Mouse (Mus musculus) MEL (cell line): Measurements from ENCODE around the gene Rps6kc1. TPM values are rescaled to one million over a fixed set of nuclear protein-coding genes. Genes with fewer than 3 reads are reported as not detected.

Source experiments
- DNase-seq: peaks from one replicate; pipeline ENCODE4 v3.0.0; 2011; ENCODE audit warnings: low read depth, low spot score
- H3K27ac ChIP-seq: 2 replicates; pipeline ENCODE4 v1.5.1; 2012; ENCODE audit warnings: low read depth, mild to moderate bottlenecking, control low read depth, low read length, moderate library complexity; ENCODE audit not compliant: control insufficient read depth
- H3K27me3 ChIP-seq, 2 experiments: fragments of 150-350 bp in 1 of 2; sonication (generic) in 1 of 2; 2 replicates each; pipeline ENCODE4 v1.6.1; 2012; ENCODE audit warnings: low read length in 2 of 2, mild to moderate bottlenecking in 2 of 2, improper control_type of control experiment in 1 of 2, moderate library complexity in 1 of 2; ENCODE audit not compliant: insufficient read depth in 2 of 2, control insufficient read depth in 1 of 2
- H3K36me3 ChIP-seq, 2 experiments: 2 replicates each; pipeline ENCODE4 v1.6.1; 2012 to 2014; ENCODE audit warnings: low read length in 2 of 2, improper control_type of control experiment in 1 of 2, inconsistent platforms in 1 of 2, mild to moderate bottlenecking in 1 of 2; ENCODE audit not compliant: insufficient read depth in 2 of 2, control insufficient read depth in 1 of 2
- H3K4me1 ChIP-seq, 2 experiments: fragments of 150-350 bp in 1 of 2; sonication (generic) in 1 of 2; 2 replicates each; pipeline ENCODE4 v1.6.1; 2012; ENCODE audit warnings: low read length in 2 of 2, improper control_type of control experiment in 1 of 2, mild to moderate bottlenecking in 1 of 2; ENCODE audit not compliant: insufficient read depth in 2 of 2, control insufficient read depth in 1 of 2
- H3K4me3 ChIP-seq, 2 experiments: fragments of 150-350 bp in 1 of 2; sonication (generic) in 1 of 2; 2 replicates each; pipeline ENCODE4 v1.5.1; 2012; ENCODE audit warnings: low read depth in 2 of 2, low read length in 2 of 2, mild to moderate bottlenecking in 2 of 2, moderate library complexity in 2 of 2, control low read depth in 1 of 2, improper control_type of control experiment in 1 of 2; ENCODE audit not compliant: control insufficient read depth in 1 of 2, insufficient read depth in 1 of 2
- H3K79me2 ChIP-seq: 2 replicates; pipeline ENCODE4 v1.6.1; 2012; ENCODE audit warnings: mild to moderate bottlenecking, low read length, moderate library complexity; ENCODE audit not compliant: control insufficient read depth, poor library complexity, insufficient read depth
- H3K9ac ChIP-seq: 2 replicates; pipeline ENCODE4 v1.6.1; 2012; ENCODE audit warnings: low read depth, mild to moderate bottlenecking, control low read depth, low read length, moderate library complexity; ENCODE audit not compliant: control insufficient read depth, poor library complexity, severe bottlenecking
- H3K9me3 ChIP-seq: fragments of 150-350 bp; sonication (generic); replicated peaks from 2 replicates; pipeline ENCODE4 v1.6.1; 2012; ENCODE audit warnings: mild to moderate bottlenecking, low read length, improper control_type of control experiment, moderate library complexity; ENCODE audit not compliant: insufficient read depth
- BHLHE40 ChIP-seq: IDR thresholded peaks from 2 replicates; pipeline ENCODE4 v1.6.1; 2012; ENCODE audit warnings: low read depth, mild to moderate bottlenecking, inconsistent platforms, low read length, improper control_type of control experiment, borderline replicate concordance
- CHD1 ChIP-seq: IDR thresholded peaks from 2 replicates; pipeline ENCODE4 v1.6.1; 2012; ENCODE audit warnings: low read depth, mild to moderate bottlenecking, inconsistent platforms, low read length, improper control_type of control experiment
- E2F4 ChIP-seq: IDR thresholded peaks from 2 replicates; pipeline ENCODE4 v1.6.1; 2011; ENCODE audit warnings: low read depth, low read length, improper control_type of control experiment, borderline replicate concordance
- ELF1 ChIP-seq: IDR thresholded peaks from 2 replicates; pipeline ENCODE4 v1.6.1; 2014; ENCODE audit warnings: low read depth, mild to moderate bottlenecking, inconsistent platforms, low read length, improper control_type of control experiment, moderate library complexity
- EP300 ChIP-seq, 2 experiments: IDR thresholded peaks; 2 replicates each; pipeline ENCODE4 v1.6.1; 2011; ENCODE audit warnings: improper control_type of control experiment in 2 of 2, low read length in 2 of 2, low read depth in 1 of 2, mild to moderate bottlenecking in 1 of 2
- ETS1 ChIP-seq: IDR thresholded peaks from 2 replicates; pipeline ENCODE4 v1.6.1; 2012; ENCODE audit warnings: low read depth, mild to moderate bottlenecking, inconsistent platforms, low read length, improper control_type of control experiment, moderate library complexity
- HCFC1 ChIP-seq: IDR thresholded peaks from 2 replicates; pipeline ENCODE4 v1.6.1; 2012; ENCODE audit warnings: low read depth, mild to moderate bottlenecking, inconsistent platforms, low read length, improper control_type of control experiment, moderate library complexity
- KAT2A ChIP-seq: conservative IDR thresholded peaks from 2 replicates; pipeline ENCODE4 v1.6.1; 2012; ENCODE audit warnings: low read depth, low read length, improper control_type of control experiment, inconsistent platforms
- MAFK ChIP-seq: IDR thresholded peaks from 2 replicates; pipeline ENCODE4 v1.6.1; 2011; ENCODE audit warnings: low read depth, mild to moderate bottlenecking, low read length, improper control_type of control experiment, borderline replicate concordance
- MAZ ChIP-seq: IDR thresholded peaks from 2 replicates; pipeline ENCODE4 v1.6.1; 2012; ENCODE audit warnings: low read depth, mild to moderate bottlenecking, inconsistent platforms, low read length, improper control_type of control experiment
- MYC ChIP-seq: IDR thresholded peaks from 2 replicates; pipeline ENCODE4 v1.6.1; 2011; ENCODE audit warnings: low read depth, mild to moderate bottlenecking, low read length, improper control_type of control experiment, moderate library complexity
- NELFE ChIP-seq: IDR thresholded peaks from 2 replicates; pipeline ENCODE4 v1.6.1; 2011; ENCODE audit warnings: low read depth, low read length, improper control_type of control experiment
- NRF1 ChIP-seq: IDR thresholded peaks from 2 replicates; pipeline ENCODE4 v1.6.1; 2014; ENCODE audit warnings: low read depth, mild to moderate bottlenecking, inconsistent platforms, low read length, improper control_type of control experiment, moderate library complexity; ENCODE audit not compliant: poor library complexity, insufficient read depth, severe bottlenecking
- POLR2AphosphoS5 ChIP-seq: IDR thresholded peaks from 2 replicates; pipeline ENCODE4 v1.6.1; 2012; ENCODE audit warnings: low read depth, borderline replicate concordance, mild to moderate bottlenecking, inconsistent platforms, low read length, moderate library complexity, mixed read lengths
- RAD21 ChIP-seq: IDR thresholded peaks from 2 replicates; pipeline ENCODE4 v1.6.1; 2011; ENCODE audit warnings: mild to moderate bottlenecking, low read depth, low read length, improper control_type of control experiment
- SIN3A ChIP-seq: IDR thresholded peaks from 2 replicates; pipeline ENCODE4 v1.6.1; 2012; ENCODE audit warnings: low read length, improper control_type of control experiment, inconsistent platforms
- TAL1 ChIP-seq: IDR thresholded peaks from 2 replicates; pipeline ENCODE4 v1.6.1; 2012; ENCODE audit warnings: mild to moderate bottlenecking, inconsistent platforms, low read length, moderate library complexity, mixed read lengths
- UBTF ChIP-seq: IDR thresholded peaks from 2 replicates; pipeline ENCODE4 v1.6.1; 2012; ENCODE audit warnings: low read depth, mild to moderate bottlenecking, inconsistent platforms, low read length, improper control_type of control experiment, moderate library complexity, borderline replicate concordance; ENCODE audit not compliant: insufficient read depth
- USF1 ChIP-seq: IDR thresholded peaks from 2 replicates; pipeline ENCODE4 v1.6.1; 2014; ENCODE audit warnings: low read depth, mild to moderate bottlenecking, inconsistent platforms, low read length, improper control_type of control experiment, moderate library complexity
- USF2 ChIP-seq, 2 experiments: IDR thresholded peaks; 2 replicates each; pipeline ENCODE4 v1.6.1; 2011 to 2012; ENCODE audit warnings: improper control_type of control experiment in 2 of 2, low read length in 2 of 2, borderline replicate concordance in 1 of 2, inconsistent platforms in 1 of 2, low read depth in 1 of 2, mild to moderate bottlenecking in 1 of 2; ENCODE audit not compliant: insufficient read depth in 1 of 2
- ZC3H11A ChIP-seq: IDR thresholded peaks from 2 replicates; pipeline ENCODE4 v1.6.1; 2012; ENCODE audit warnings: low read depth, mild to moderate bottlenecking, inconsistent platforms, low read length, improper control_type of control experiment
- ZKSCAN1 ChIP-seq: IDR thresholded peaks from 2 replicates; pipeline ENCODE4 v1.6.1; 2012; ENCODE audit warnings: low read depth, mild to moderate bottlenecking, inconsistent platforms, low read length, improper control_type of control experiment, moderate library complexity
- ZNF384 ChIP-seq: IDR thresholded peaks from 2 replicates; pipeline ENCODE4 v1.6.1; 2012; ENCODE audit warnings: low read depth, mild to moderate bottlenecking, inconsistent platforms, low read length, improper control_type of control experiment
- polyA plus RNA-seq, 2 experiments: library from polyadenylated mRNA; stranded (reverse) in 1 of 2; unstranded in 1 of 2; fragments of >175 nt in 1 of 2; fragments of >200 nt in 1 of 2; gene quantifications; 2 replicates each; pipeline versions ENCODE4 v1.2.1 to v1.2.4; 2012; ENCODE audit warnings: low replicate concordance in 2 of 2, low read depth in 1 of 2; ENCODE audit not compliant: insufficient read length in 2 of 2, insufficient read depth in 1 of 2, missing spikeins in 1 of 2
- total RNA-seq: library from RNA; depleted of rRNA; stranded (reverse); fragments of 300-350 nt; gene quantifications from 2 replicates; pipeline ENCODE4 v1.2.3, GENCODE M21; 2012

Gene Rps6kc1
- total and polyA plus RNA-seq, 3 experiments = 26.2 to 26.5 TPM; not detected in 1

GRCm38 (mm10) chr1:190846074-190846730 lies 65.4 kb downstream of the Rps6kc1 start:
- TF ChIP-seq USF1 = no peak
- TF ChIP-seq ETS1 = no peak
- TF ChIP-seq ZNF384 = no peak
- no peak for TF ChIP-seq KAT2A
- no peak for TF ChIP-seq CHD1
- no peak for TF ChIP-seq E2F4
- TF ChIP-seq ZKSCAN1 = no peak
- TF ChIP-seq MAFK = no peak
- TF ChIP-seq TAL1 = no peak
- no peak for TF ChIP-seq EP300 (IDR thresholded peaks at IDR 0.05; ENCODE audit: low read depth in 1 of 2, low read length in 2 of 2)
- no peak for TF ChIP-seq RAD21
- no peak for TF ChIP-seq ELF1
- no peak for TF ChIP-seq SIN3A
- TF ChIP-seq NRF1 = no peak
- peaks cover 0 to 1% of the 10 kb centered on the region in 2 experiments; a peak in 1 of 4 replicates for H3K36me3 ChIP-seq
- H3K4me3 ChIP-seq = no peak overlapping the region
- H3K27ac ChIP-seq = no peak overlapping the region
- H3K9ac ChIP-seq = no peak overlapping the region
- no peaks in the 10 kb centered on the region for H3K27me3 ChIP-seq
- H3K9me3 ChIP-seq = no peaks in the 10 kb centered on the region
- DNase-seq = no peak
- no peaks in the 10 kb centered on the region for H3K79me2 ChIP-seq
- H3K4me1 ChIP-seq = no peaks in the 10 kb centered on the region

- no peak overlapping the region for H3K4me3 ChIP-seq
- no peak for DNase-seq
- H3K9me3 ChIP-seq = no peaks in the 10 kb centered on the region
- peaks cover 0 to 1% of the 10 kb centered on the region in 2 experiments; a peak in 1 of 4 replicates for H3K36me3 ChIP-seq
- TF ChIP-seq ETS1 (no peak), UBTF (no peak), POLR2AphosphoS5 (no peak), E2F4 (no peak), HCFC1 (no peak), MAFK (no peak), BHLHE40 (no peak), RAD21 (no peak), TAL1 (no peak), ZC3H11A (no peak), USF2 (IDR thresholded peaks at IDR 0.05; ENCODE audit: borderline replicate concordance in 1 of 2, insufficient read depth in 1 of 2, low read depth in 1 of 2, low read length in 2 of 2) (no peak), NELFE (no peak), MAZ (no peak), MYC (no peak), CHD1 (no peak)
- H3K27me3 ChIP-seq = no peaks in the 10 kb centered on the region
- no peak overlapping the region for H3K9ac ChIP-seq
- H3K27ac ChIP-seq = no peak overlapping the region
- no peaks in the 10 kb centered on the region for H3K79me2 ChIP-seq
- H3K4me1 ChIP-seq = no peaks in the 10 kb centered on the region
Observed at GRCm38 (mm10) chr1:190845419-190845818, 66.2 kb downstream of the Rps6kc1 start.
